Mouse (Mus musculus) gastrocnemius, adult 2 months (tissue): Measurements from ENCODE around the gene Slc29a1. TPM values are rescaled to one million over a fixed set of nuclear protein-coding genes. Genes with fewer than 3 reads are reported as not detected.
A peak's percentile ranks its signal among the peaks of the same experiment; 100 is the strongest.

Source experiments
- DNase-seq: peaks from one replicate; pipeline ENCODE4 v3.0.0; 2022
- H3K27ac ChIP-seq: fragments of 200-600 bp; 2 replicates; pipeline ENCODE4 v1.8.1; 2022; ENCODE audit warnings: mild to moderate bottlenecking
- H3K4me3 ChIP-seq: fragments of 200-600 bp; 2 replicates; pipeline ENCODE4 v1.8.1; 2022; ENCODE audit warnings: mild to moderate bottlenecking, moderate library complexity
- CTCF ChIP-seq: fragments of 200-600 bp; IDR thresholded peaks from 2 replicates; pipeline ENCODE4 v1.8.1; 2022; ENCODE audit warnings: antibody characterized with exemption, mild to moderate bottlenecking, moderate library complexity
- intact Hi-C: fragments of 180-260 bp; cut with DNase I; formaldehyde crosslinking; loops from one replicate; pipeline ENCODE4 v1.15.1; 2025
- total RNA-seq, 2 experiments: library from RNA; stranded (reverse); gene quantifications; 2 replicates each; pipeline ENCODE4 v1.2.3; 2021

Gene Slc29a1
- total RNA-seq, 2 experiments from 2014 or later: 27.4 to 44.7 TPM

DNA sequence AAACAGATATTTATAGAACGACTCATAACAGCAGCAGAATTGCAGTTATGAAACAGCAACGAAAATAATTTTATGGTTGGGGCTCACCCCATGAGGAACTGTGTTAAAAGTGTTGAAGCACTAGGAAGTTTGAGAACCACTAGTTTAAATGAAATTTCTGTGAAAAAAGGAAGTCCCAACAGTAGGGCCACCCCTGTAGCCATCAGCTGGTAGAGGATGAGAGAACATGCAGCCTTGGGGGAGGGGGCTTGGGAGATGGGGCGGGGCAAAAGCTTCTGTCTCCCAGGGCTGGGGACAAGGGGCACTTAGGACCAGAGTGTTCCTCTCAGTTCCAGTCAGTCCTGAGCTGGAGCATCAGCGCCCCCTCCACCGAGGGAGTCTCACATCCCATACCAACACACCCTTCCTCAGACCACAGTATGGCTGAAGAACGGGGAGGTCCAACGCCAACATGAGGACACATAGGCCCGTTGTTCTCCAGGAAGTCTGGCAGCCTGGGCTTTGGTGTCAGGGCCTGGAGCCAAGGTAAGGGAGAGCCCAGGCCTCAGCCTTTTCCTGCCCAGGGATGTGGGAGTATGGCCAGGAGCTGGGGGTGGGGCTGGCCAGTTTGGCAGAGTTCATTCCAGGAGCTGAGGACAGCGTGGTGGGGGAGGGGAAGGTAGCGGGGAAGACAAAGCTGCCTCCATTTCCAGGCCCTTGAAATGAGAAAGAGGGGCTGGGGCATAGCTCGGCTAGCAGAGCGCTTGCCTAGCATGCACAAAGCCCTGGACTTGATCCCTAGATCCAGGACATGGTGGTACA lies 15.1 kb downstream of the Slc29a1 start:
- TF ChIP-seq CTCF: no peak
- Histone ChIP-seq H3K27ac (peak overlapping the region; percentile 95), H3K4me3 (peak overlapping the region; percentile 54)
- intact Hi-C loops: loop anchor here (10.0 kb wide), 1 partner anchor 571 kb away; the partner anchor contains the start of gene Mad2l1bp
- DNase-seq: peak; percentile 94

DNA sequence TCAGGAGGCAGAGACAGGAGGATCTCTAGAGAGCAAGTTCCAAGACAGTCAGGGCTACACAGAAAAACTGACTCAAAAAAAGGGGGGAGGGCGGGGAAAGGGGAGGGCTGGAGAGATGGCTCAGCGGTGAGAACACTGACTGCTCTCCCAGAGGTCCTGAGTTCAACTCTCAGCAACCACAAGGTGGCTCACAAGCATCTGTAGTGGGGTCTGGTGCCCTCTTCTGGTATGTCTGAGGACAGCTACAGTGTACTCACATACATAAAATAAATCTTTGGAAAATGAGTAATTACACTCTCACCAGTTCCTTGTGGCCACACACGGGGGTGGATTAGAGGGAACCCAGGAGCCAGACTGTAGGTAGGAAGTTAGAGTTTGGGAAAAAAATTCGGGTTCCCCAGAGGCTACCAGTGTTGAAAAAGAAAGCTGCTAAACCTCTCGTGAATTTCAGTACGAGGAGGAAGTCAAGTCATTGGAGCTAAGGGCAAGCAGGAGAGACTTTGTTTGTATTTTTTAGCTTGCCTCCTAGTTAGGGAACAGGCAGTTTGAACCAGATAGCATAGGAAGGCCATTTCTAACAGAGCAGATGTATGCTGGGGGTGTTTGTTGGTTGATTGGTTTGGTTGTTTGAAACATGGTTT lies 16.6 kb downstream of the Slc29a1 start:
- peak; percentile 33 for DNase-seq
- peak; percentile 62 for TF ChIP-seq CTCF
- H3K4me3 ChIP-seq: no peak overlapping the region
- H3K27ac ChIP-seq: 0 out of 2 replicates have a peak overlapping the region, but pooled peaks have one; percentile 95
- intact Hi-C loops: loop anchor here (10.0 kb wide), 1 partner anchor 572 kb away; the partner anchor contains the start of gene Mad2l1bp

DNA sequence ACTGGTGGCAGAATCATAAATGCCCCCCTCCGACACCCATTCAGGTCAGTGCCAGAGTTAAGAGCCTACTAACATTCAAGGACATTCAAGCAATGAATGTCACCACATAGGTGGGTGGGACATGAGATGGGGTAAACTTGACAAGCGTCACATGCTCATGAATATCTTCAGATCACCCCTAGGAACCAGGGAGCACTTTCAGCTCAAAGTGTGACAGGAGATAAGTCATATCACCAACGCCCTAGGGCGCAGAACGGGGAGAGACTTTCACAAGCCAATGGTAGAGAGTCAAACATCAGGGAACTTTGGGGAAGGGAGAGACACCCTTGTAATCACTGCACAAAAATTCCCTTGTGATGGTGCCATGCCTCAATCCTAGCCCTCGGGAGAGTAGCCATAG lies 17.2 kb downstream of the Slc29a1 start:
- DNase-seq: no peak
- intact Hi-C loops: loop anchor here (10.0 kb wide), 1 partner anchor 573 kb away; the partner anchor contains the start of gene Mad2l1bp
- H3K4me3 ChIP-seq: no peak overlapping the region
- no peak for TF ChIP-seq CTCF
- no peak overlapping the region for H3K27ac ChIP-seq

GRCm38 (mm10) chr17:45581567-45581983 lies 17.8 kb downstream of the Slc29a1 start:
- Histone ChIP-seq H3K27ac (peak overlapping the region; percentile 72), H3K4me3 (peak overlapping the region; percentile 29)
- peak; percentile 74 for DNase-seq
- intact Hi-C loops: loop anchor here (10.0 kb wide), 1 partner anchor 573 kb away; the partner anchor contains the start of gene Mad2l1bp
- peak; percentile 96 for TF ChIP-seq CTCF

GRCm38 (mm10) chr17:45580958-45581477 lies 18.4 kb downstream of the Slc29a1 start:
- H3K4me3 ChIP-seq: peak overlapping the region; percentile 29
- intact Hi-C loops: loop anchor here (10.0 kb wide), 1 partner anchor 574 kb away; the partner anchor contains the start of gene Mad2l1bp
- TF ChIP-seq CTCF: no peak
- peak; percentile 67 for DNase-seq
- peak overlapping the region; percentile 72 for H3K27ac ChIP-seq

- intact Hi-C loops: no loop called here
These were observed 19.9 kb downstream of the Slc29a1 start for GRCm38 (mm10) chr17:45579554-45579953.

GRCm38 (mm10) chr17:45578843-45579242 lies 20.6 kb downstream of the Slc29a1 start:
- Histone ChIP-seq H3K4me3 (no peak overlapping the region), H3K27ac (no peak overlapping the region)
- intact Hi-C loops: no loop called here
- peak; percentile 19 for DNase-seq
- peak; percentile 60 for TF ChIP-seq CTCF

More at GRCm38 (mm10) chr17:45579554-45579953, 19.9 kb downstream of the Slc29a1 start:
- no peak overlapping the region for H3K4me3 ChIP-seq
- H3K27ac ChIP-seq: no peak overlapping the region
- peak; percentile 17 for DNase-seq
- TF ChIP-seq CTCF: no peak

GRCm38 (mm10) chr17:45578242-45578641 lies 21.2 kb downstream of the Slc29a1 start:
- intact Hi-C loops: no loop called here
- peak overlapping the region; percentile 1; the same call in 1 of the 2 replicates for H3K27ac ChIP-seq
- no peak for DNase-seq
- H3K4me3 ChIP-seq: no peak overlapping the region
- no peak for TF ChIP-seq CTCF

DNA sequence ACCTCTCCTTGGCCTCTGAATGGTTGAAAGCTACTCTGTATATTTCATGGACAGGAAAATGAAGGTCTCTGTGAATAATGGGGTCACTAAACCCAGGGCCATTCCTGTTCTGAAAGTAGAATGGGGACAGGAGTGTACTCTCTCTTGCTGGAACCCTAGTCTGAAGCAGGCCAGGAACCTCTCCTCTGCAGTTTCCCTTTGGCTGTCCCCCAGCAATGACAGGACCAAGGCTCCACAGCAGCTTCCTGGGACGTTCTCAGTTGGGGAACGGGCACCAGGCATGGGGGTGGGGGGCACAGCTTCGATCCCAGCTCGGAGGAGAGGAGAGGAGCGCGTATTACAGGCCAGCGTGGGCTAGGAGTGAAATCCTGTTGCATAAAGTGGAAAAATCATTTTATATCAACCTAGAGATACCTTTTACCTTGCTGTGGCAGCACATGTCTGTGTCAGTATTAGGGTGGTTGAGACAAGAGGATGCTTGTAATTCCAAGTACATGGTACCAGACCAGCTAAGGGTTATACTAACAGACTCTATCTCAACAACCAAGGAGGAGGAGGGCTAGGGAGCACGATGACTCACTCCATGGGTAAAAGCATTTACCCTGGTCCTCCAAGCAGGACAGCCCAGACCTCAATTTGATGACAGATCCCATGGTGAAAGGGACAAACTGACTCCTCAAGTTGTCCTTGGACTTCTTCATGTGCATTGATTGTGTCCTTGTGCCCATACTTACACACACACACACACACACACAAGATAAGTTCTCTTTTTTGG lies 24.1 kb downstream of the Slc29a1 start:
- Histone ChIP-seq H3K4me3 (no peak overlapping the region), H3K27ac (peak overlapping the region; percentile 96)
- intact Hi-C loops: no loop called here
- TF ChIP-seq CTCF: no peak
- no peak for DNase-seq

- peak overlapping the region; percentile 96 for H3K27ac ChIP-seq
- peak; percentile 78 for DNase-seq
- H3K4me3 ChIP-seq: peak overlapping the region; percentile 81
- no peak for TF ChIP-seq CTCF
- intact Hi-C loops: no loop called here
These were observed 25.2 kb downstream of the Slc29a1 start for GRCm38 (mm10) chr17:45574129-45574761.

DNA sequence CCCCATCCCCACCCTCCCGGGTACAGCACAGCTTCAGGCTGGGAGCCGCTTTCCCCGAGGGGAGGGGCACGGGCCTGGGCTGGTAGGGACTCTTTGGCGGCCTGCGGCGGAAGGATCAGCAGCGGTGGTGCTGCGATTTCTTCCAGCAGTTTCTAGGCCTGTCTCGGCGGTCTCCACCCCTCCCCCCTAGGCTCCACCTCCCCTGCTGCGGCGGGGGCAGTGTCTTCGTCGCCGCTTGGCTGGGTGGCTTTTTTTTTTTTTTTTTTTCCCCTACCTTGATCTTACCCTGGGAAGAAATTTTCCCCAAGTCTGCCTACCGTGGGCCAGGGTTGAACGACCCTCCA lies 25.7 kb downstream of the Slc29a1 start:
- intact Hi-C loops: no loop called here
- TF ChIP-seq CTCF: no peak

More for the DNA sequence above, 25.7 kb downstream of the Slc29a1 start:
- H3K4me3 ChIP-seq: peak overlapping the region; percentile 81
- peak; percentile 99 for DNase-seq
- peak overlapping the region; percentile 96 for H3K27ac ChIP-seq
